8 mouse cellular contexts compared by ENCODE assay signal in the genomic region with DNA sequence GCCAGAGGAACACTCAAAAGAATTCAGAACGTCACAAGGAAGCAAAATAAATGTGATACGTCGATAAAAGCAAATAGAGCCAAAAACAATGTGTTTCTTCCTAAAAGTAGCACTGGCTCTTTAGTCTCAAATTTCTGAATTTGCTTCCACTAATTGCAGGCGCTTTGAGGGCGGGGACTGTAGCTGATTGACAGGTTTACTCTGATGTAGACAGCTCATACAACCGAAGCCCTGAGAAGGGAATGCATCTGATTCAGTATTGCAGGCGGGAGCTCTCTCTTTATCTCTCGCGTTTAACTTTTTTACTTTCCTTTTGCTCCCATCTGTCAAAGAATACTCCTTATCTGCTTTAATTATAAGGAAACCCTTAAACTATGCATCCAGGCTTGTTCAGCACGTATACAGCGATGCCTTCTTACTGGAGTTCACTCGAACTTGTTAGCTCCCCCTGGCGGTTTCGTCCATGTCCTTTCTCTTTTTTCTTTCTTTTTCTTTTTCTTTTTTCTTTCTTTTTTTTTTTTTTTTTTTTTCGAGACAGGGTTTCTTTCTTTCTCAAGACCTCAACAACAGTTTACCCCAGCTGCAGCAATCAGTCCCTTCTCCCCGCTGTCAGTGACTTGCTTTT.
DNase-seq lines count a peak whose midpoint lies in the region; ATAC-seq and TF ChIP-seq lines count a peak whose summit lies in the region.

No protein-coding gene starts in this region.

- no peaks in the 10 kb centered on the region for H3K4me1 ChIP-seq in heart, embryonic 14.5 days (ENCODE audit: control insufficient read depth in 2 of 2, insufficient read depth in 2 of 2, low read length in 2 of 2)
- H3K4me1 ChIP-seq in kidney, embryonic 16.5 days (ENCODE audit: insufficient read depth, low read length): 0 out of 2 replicates have a peak, but pooled peaks cover 2% of the 10 kb centered on the region
- H3K4me1 ChIP-seq in liver, adult 2 months (ENCODE audit: control insufficient read depth, insufficient read depth, low read length): no peaks in the 10 kb centered on the region
- no peaks in the 10 kb centered on the region for H3K4me1 ChIP-seq in midbrain, postnatal 0 days (ENCODE audit: insufficient read depth, low read length)

- peak; percentile 70 for DNase-seq in 416B (ENCODE audit: low read depth)
- DNase-seq in embryo, embryonic 11.5 days (ENCODE audit: low read depth, low spot score): peak; percentile 65
- DNase-seq in liver, adult 2 months (ENCODE audit: extremely low read depth, low read depth, low spot score): peak; percentile 35
- peak; percentile 81 for DNase-seq in midbrain, postnatal 0 days (ENCODE audit: low spot score)
- peak; percentile 27 for DNase-seq in testis, postnatal 14 days (ENCODE audit: low spot score)

- H3K4me2 ChIP-seq in heart, embryonic 14.5 days (ENCODE audit: low read length): peak overlapping the region; percentile 62
- H3K4me2 ChIP-seq in kidney, embryonic 16.5 days (replicated peaks; ENCODE audit: low read depth, low read length): peak overlapping the region; percentile 48
- peak overlapping the region; percentile 46 for H3K4me2 ChIP-seq in midbrain, postnatal 0 days (ENCODE audit: low read depth, low read length, poor library complexity, severe bottlenecking)

- H3K27ac ChIP-seq in heart, embryonic 14.5 days (replicated peaks in 1 of 2; ENCODE audit: control insufficient read depth in 1 of 2, insufficient read depth in 1 of 2, low read depth in 2 of 2, low read length in 2 of 2): no peak overlapping the region
- no peak overlapping the region for H3K27ac ChIP-seq in kidney, embryonic 16.5 days (ENCODE audit: low read length)
- H3K27ac ChIP-seq in liver, adult 2 months (replicated peaks; ENCODE audit: insufficient read depth, low read depth, low read length): no peak overlapping the region
- no peak overlapping the region for H3K27ac ChIP-seq in midbrain, postnatal 0 days (ENCODE audit: low read depth, low read length)

- WGBS in heart, embryonic 14.5 days: 20% methylated on average over 16 of the region's 16 CpGs
- 22% methylated on average over 16 of the region's 16 CpGs for WGBS in kidney, embryonic 16.5 days
- 25% methylated on average over 16 of the region's 16 CpGs for WGBS in liver, adult 2 months
- WGBS in midbrain, postnatal 0 days: 29% methylated on average over 16 of the region's 16 CpGs

- H3K79me2 ChIP-seq in liver, adult 2 months (ENCODE audit: control insufficient read depth, insufficient read depth, low read length): no peaks in the 10 kb centered on the region

- no peak for TF ChIP-seq CTCF in liver, adult 2 months (IDR thresholded peaks at IDR 0.05; ENCODE audit: low read depth, low read length)
- TF ChIP-seq CTCF in midbrain, postnatal 0 days (IDR thresholded peaks at IDR 0.05): peak; percentile 78

- H3K9me3 ChIP-seq in heart, embryonic 14.5 days (ENCODE audit: control insufficient read depth, low read length): no peaks in the 10 kb centered on the region
- no peaks in the 10 kb centered on the region for H3K9me3 ChIP-seq in kidney, embryonic 16.5 days (ENCODE audit: low read length)
- no peaks in the 10 kb centered on the region for H3K9me3 ChIP-seq in midbrain, postnatal 0 days (ENCODE audit: low read length)

- peak; percentile 81 for ATAC-seq in activated CD4-positive, CD25-positive, alpha-beta regulatory T cell, adult 4 months
- no peak for ATAC-seq in heart, embryonic 14.5 days (ENCODE audit: insufficient number of reproducible peaks, insufficient read depth, low FRiP score, low read depth)
- peak; percentile 59; the same call in 1 of the 2 replicates for ATAC-seq in kidney, embryonic 16.5 days (ENCODE audit: low FRiP score, low TSS enrichment)
- ATAC-seq in midbrain, postnatal 0 days (ENCODE audit: low FRiP score): no peak

- no peaks in the 10 kb centered on the region for H3K36me3 ChIP-seq in heart, embryonic 14.5 days (ENCODE audit: control insufficient read depth, insufficient read depth, low read length)
- H3K36me3 ChIP-seq in kidney, embryonic 16.5 days (ENCODE audit: insufficient read depth, low read length): no peaks in the 10 kb centered on the region
- no peaks in the 10 kb centered on the region for H3K36me3 ChIP-seq in liver, adult 2 months (ENCODE audit: control insufficient read depth, insufficient read depth, low read length)
- H3K36me3 ChIP-seq in midbrain, postnatal 0 days (ENCODE audit: insufficient read depth, low read length): no peaks in the 10 kb centered on the region

- peak overlapping the region; percentile 7 to 36; a peak in 3 of 4 replicates for H3K4me3 ChIP-seq in heart, embryonic 14.5 days (ENCODE audit: control insufficient read depth in 1 of 2, insufficient read depth in 1 of 2, low read depth in 1 of 2, low read length in 2 of 2)
- H3K4me3 ChIP-seq in kidney, embryonic 16.5 days (ENCODE audit: low read length): peak overlapping the region; percentile 34
- H3K4me3 ChIP-seq in liver, adult 2 months (ENCODE audit: insufficient read depth, low read depth, low read length): no peak overlapping the region
- H3K4me3 ChIP-seq in midbrain, postnatal 0 days (ENCODE audit: low read depth, low read length): peak overlapping the region; percentile 27

- 0 out of 2 replicates have a peak overlapping the region, but pooled peaks have one; percentile 45 for H3K9ac ChIP-seq in heart, embryonic 14.5 days (ENCODE audit: low read length)
- H3K9ac ChIP-seq in kidney, embryonic 16.5 days (replicated peaks; ENCODE audit: low read length): no peak overlapping the region
- no peak overlapping the region for H3K9ac ChIP-seq in liver, adult 2 months (ENCODE audit: low read depth, low read length)
- no peak overlapping the region for H3K9ac ChIP-seq in midbrain, postnatal 0 days (replicated peaks; ENCODE audit: low read length, poor library complexity, severe bottlenecking)

- TF ChIP-seq POLR2A in liver, adult 2 months (IDR thresholded peaks at IDR 0.05; ENCODE audit: extremely low read depth, insufficient read depth, low read length): no peak

- H3K27me3 ChIP-seq in heart, embryonic 14.5 days (ENCODE audit: control insufficient read depth, insufficient read depth, low read length): no peaks in the 10 kb centered on the region; the same call in 1 of the 2 replicates
- H3K27me3 ChIP-seq in kidney, embryonic 16.5 days (ENCODE audit: insufficient read depth, low read length): no peaks in the 10 kb centered on the region
- H3K27me3 ChIP-seq in liver, adult 2 months (ENCODE audit: control insufficient read depth, insufficient read depth, low read length): no peaks in the 10 kb centered on the region
- no peaks in the 10 kb centered on the region for H3K27me3 ChIP-seq in midbrain, postnatal 0 days (ENCODE audit: insufficient read depth, low read length)

Comparison
In these comparisons a context has a peak if more than half of its experiments do, and no peak if none do; other contexts are left out.
1. DNase-seq: peak in every context shown above with its lines; median percentile 81 in midbrain, postnatal 0 days; 70 in 416B; 65 in embryo, embryonic 11.5 days; 35 in liver, adult 2 months; 27 in testis, postnatal 14 days.
2. ATAC-seq: peak in activated CD4-positive, CD25-positive, alpha-beta regulatory T cell, adult 4 months (single experiment) and kidney, embryonic 16.5 days (single experiment); none in heart, embryonic 14.5 days (single experiment) and midbrain, postnatal 0 days (single experiment).
3. Peak in every context shown above with its lines, with median percentiles within 50 percentile points of each other: H3K4me2 ChIP-seq.